Mouse (Mus musculus): ENCODE results near the gene Atp6v0b.

GRCm38 (mm10) chr4:117835531-117836111 is 51.5 kb downstream of the Atp6v0b start:
- no peak for TF ChIP-seq CTCF (IDR thresholded peaks at IDR 0.05; ENCODE audit: control insufficient read depth, insufficient read depth, insufficient read length)
- no peak for TF ChIP-seq MAX (IDR thresholded peaks at IDR 0.05)
- TF ChIP-seq MYOD1 (IDR thresholded peaks at IDR 0.05; ENCODE audit: control insufficient read depth, insufficient read length, low read depth), result no peak
- TF ChIP-seq CEBPB (IDR thresholded peaks at IDR 0.05; ENCODE audit: low read depth), result no peak
